Mouse (Mus musculus) 3134 (cell line): ENCODE results near the gene St5.

Experiments used
- DNase-seq: peaks from one replicate; pipeline ENCODE4 v3.0.0-alpha.2; 2011; ENCODE audit warnings: low spot score; ENCODE audit not compliant: insufficient read length; ENCODE audit errors: extremely low read depth

The St5 gene

GRCm38 (mm10) chr7:109702721-109703120, 684 bp downstream of the St5 start:
- DNase-seq: no peak

- DNase-seq: no peak
Measured at GRCm38 (mm10) chr7:109700213-109700612, 3.2 kb downstream of the St5 start.

DNA sequence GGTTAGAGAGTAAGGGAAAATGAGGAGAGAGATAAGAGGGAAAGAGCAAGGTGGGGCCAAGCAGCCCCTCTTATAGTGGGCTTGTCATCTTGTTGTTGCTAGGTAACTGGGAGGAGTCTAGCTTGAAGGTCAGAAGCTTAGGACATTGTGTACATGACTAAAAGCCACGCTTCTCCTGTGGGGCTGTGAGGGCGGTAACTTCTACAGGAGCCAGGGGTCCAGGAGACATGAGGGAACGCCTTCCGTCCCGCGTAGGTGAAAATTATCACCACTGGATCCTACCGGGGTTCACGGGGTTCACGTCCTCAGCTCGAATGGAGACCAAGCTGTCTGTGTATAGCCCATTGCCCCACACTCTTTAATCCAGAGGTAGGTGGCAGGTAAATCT, 8.1 kb downstream of the St5 start:
- DNase-seq: no peak

DNA sequence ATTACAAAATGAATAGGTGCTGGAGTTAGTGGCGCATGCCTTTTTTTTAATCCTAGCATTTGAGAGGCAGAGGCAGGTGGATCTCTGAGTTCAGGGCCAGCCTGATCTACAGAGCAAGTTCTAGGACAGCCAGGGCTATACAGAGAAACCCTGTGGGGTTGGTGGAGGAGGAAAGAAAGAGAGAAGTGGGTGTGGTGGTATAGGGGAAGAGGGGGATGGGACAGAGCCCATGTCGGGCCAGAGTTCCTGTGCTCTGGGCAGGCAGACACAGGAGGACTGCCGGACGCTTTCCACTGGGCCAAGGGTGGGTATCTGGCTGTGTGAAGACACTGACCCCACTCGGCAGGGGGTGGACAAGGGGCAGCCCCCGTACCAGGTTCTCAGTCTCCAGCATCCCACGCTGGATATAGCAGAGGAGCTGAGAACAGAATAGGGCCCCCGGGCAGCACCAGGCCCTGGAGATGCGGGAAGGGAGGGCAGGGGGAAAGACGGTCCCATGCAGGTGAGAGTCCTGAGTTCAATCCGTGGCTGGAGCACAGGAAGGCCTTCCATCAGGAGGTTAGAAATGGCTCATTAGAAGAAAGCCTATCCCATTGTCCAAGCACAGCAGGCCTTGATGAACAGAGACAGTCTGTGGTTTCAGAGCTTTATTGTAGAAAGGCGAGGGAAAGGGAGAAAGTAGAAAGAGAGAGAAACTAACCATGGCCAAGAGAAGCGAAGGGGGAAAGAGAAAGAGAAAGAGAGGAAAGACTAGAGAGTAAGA, 8.6 kb downstream of the St5 start:
- DNase-seq: no peak

DNA sequence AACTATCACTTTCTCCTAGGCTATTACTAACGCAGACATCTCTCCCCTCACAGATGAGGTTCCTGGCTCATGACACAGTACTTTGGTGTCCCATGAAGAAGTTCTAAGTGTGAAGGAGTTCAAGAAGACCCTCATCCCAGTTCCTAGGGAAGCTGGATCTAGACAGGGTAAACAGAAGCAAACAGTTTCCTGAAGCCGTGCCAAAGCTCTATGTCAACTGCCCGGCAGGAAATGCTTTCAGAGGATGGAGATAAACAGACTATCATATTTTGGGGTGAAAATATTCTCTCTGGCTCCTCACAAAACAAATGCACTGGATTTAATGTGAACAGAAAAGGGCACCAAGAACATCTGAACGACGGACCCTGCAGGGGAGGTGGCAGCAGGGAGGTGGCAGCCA, 12.4 kb downstream of the St5 start:
- no peak for DNase-seq

DNA sequence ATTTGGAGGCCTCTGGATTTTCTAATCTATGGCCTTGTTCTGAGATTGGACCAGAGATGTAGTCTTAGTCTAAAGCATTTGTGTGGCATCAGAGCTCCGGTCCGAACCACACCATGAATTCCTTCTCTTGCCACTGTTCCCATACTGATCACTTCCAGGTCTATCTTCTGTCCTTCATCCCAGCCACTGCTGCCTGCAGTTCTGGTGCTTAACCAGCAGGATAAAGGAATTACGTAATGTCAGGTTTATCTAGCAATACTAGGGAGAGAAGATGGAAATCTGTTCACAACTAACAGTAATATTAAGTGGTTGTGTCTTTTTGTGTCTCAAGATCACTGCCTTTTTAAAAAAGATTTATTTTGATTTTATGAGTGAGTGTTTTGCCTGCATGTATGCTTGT, 13.3 kb downstream of the St5 start:
- no peak for DNase-seq

DNA sequence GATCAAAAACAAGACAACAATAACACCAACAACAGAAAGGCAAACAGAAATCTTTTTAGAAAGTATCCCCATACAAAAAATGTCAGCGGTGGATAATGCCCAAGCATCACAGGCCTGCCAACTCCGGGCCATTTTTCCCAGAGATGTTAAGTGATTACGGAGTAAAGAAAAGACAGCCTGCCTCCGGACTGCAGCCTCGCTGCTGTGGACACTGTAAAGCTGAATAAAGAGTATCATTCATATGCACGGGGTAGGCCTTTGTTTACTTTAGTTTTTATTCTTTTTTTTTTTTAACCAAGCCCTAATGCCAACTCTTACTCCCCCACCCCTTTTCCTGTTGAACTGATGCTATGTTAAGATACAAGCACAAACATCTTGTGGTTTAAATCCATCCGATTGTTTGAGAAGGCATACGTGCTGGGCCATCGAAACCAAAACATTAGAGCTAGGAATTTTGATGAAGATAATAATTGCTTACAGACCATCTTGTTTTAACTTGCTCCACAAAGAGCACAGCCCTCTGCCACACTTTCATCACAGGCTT, 16.7 kb downstream of the St5 start:
- no peak for DNase-seq

- DNase-seq: no peak
Measured at GRCm38 (mm10) chr7:109680879-109681278, 22.5 kb downstream of the St5 start.

DNA sequence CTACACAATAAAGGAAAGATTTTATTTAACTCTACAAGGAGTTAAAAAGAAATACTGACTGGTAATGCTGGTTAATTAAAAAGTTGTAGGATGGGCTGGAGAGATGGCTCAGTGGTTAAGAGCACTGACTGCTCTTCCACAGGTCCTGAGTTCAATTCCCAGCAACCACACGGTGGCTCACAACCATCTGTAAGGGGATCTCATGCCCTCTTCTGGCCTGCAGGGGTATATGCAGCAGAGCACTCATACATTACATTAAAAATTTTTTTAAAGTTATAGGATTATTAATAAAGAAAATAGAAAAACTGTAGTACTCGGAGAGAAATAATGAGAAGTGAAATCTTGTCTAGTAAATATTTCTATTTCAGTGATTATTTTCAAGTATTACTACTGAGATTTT, 23.1 kb downstream of the St5 start:
- no peak for DNase-seq

- no peak for DNase-seq
Measured at GRCm38 (mm10) chr7:109674944-109675628, 28.3 kb downstream of the St5 start.

- peak; percentile 81 for DNase-seq
Measured at GRCm38 (mm10) chr7:109671581-109672471, 31.6 kb downstream of the St5 start.

DNA sequence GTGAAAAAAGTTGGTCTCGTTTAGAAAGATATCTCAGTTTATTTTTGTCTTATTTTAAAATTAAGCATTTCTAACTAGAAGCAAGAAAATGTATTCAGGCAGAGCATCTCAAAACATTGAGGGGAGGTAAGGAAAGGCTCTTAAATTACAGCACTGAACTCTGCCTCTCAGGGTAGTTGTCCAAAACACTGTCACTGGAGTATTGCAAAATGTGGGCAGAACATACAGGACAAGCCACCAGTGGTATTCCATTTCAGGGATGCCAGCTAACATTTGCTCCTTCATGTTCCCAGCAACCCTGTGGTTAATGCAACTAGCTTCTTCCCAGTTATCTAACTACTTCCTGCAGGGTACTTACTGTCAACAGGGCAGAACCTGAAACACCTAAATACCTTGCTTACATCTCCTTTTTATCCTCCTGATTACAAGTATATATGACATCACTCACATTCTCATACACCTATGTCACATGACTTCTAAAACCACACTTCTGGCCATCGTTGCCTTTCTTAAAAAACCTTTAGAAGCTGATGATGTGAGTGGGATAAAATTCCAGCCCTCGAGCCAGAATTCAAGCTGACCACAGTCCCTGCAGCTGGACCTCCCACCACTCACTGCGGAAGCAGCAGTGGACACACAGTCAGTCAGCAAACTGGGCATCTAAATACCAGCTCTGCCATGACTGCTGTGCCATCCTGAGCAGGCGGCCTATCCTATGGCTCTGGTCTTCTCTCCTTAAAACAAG, 33.8 kb downstream of the St5 start:
- DNase-seq: peak; percentile 53

DNA sequence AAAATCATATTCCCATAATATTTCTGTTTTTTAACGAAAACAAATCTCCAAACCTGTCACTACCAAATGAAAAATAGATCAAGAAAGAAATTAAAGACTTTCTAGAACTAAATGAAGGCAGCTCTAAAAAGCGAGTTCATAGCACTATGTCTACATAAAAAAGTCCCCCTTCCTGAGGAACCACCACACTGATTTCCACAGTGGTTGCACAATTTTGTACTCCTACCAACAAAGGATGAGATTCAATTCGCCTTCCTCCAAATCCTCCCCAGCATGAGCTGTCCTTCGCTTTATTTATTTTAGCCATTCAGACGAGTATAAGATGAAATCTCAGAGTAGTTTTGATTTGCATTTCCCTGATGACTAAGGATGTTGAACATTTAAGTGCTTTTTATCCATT, 36.7 kb downstream of the St5 start:
- no peak for DNase-seq

- no peak for DNase-seq
Measured at GRCm38 (mm10) chr7:109662626-109663025, 40.8 kb downstream of the St5 start.

DNA sequence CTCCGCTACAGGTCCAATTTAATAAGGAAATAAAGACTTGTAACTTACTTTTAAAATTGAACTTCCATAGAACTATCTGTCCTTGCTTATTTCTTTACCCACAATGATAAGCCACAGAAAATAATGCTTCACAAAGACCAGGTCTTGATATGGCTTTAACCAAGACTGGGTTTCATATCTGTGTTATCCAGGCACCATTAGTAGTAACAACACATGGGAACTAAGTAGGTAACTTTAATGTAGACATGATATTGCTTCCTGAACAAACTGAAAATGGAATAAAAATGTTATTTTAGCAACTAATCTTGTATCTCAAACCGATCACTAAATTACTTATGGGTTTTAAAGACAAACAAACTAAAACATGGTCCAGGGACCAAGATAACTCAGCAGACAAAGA, 44.1 kb downstream of the St5 start:
- no peak for DNase-seq

DNA sequence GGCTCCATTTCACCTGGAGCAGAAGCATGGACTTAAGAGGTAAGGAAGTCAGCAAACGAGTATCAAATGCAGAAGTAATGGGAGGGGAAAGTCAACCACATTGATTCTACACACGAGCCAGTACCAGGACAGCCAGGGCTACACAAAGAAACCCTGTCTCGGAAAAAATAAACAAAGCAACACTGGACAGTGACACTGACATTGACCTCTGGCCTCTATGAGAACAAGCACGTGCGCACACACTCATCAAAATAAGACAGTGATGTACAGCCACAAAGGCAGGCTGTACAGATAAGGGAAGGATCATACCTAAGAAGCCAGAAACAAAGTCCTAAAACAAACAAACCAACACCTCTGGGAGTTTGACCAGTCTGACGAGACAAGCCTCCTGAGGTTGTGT, 45.5 kb downstream of the St5 start:
- DNase-seq: no peak

DNA sequence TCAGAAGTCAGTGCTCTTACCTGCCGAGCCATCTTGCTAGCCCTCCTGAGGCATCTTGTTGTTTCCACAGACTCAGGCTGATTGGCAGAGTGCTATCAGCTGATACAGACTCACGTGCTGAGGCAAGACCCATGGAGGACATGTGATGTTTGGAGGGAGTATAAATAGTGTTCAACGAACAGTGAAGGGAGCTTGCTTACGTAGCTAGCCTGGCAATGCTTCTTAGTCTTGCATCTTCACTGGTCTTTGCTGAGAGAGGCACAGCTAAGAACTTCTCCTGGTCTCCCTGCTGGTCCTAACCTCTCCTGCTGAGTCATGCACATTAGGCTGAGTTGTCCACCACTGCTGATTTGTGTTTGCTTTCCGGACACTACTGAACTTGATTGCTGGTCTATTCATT, 48.5 kb downstream of the St5 start:
- DNase-seq: no peak

DNA sequence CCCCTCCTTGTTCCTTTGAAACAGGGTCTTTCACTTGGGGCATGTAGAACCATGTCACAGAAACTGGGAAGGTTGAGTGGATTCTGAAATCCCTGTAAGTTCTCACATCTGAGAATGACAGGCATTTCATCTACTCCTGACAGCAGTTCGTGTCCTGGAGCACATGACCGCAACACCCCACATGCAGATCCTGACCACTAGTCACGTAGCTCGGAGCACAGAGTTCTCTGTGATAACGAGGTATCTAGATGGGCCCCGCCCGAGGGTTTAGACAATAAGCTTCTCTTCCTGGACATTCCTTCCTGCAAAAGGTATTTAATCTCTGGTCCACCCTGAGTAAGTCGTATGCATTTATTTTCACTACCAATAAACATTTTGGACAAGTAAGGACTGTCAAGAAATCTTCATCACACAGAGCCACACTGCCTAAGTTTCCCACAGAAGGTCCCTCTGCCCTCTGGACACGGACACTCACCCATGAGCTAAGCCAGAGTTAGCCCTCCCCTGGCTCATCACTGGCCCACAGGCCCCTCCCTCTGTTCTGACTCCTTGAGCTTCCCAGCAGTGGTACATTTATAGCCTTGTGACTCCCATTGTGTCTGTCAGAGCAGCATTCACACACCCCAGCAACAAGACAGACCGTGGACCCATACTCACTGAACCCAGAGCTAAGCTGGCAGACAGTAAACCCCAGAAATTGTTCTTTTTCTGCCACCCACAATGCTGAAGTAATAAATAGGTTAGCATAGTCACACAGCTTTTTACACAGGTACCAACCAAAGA, 54.4 kb downstream of the St5 start:
- DNase-seq: no peak

GRCm38 (mm10) chr7:109646574-109646973, 56.8 kb downstream of the St5 start:
- DNase-seq: no peak
